Mouse (Mus musculus): ENCODE results near the gene Farp1.

DNA sequence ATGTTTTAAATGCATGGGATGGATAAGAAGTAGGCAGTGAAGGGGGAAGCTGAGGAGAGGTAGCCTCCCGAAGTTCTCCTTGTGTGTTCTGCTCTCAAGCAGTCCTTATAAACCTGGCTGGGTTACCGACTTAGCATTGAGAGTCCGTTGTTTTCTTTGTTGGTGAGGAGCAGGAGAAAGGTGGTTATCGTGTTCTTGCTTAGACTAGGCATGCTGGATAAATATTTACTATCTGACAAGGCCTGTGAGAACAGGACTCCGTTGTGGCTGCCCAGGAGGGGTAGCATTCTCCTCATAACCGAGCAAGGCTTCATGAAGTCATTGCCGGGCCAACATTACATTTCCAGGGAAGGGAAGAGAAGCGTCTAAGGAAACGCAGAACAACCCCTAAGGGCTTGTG lies 135.3 kb downstream of the Farp1 start:
- TF ChIP-seq POLR2A (IDR thresholded peaks at IDR 0.05; ENCODE audit: insufficient read depth, low read depth, low read length) (no peak), EP300 (IDR thresholded peaks at IDR 0.05; ENCODE audit: insufficient read depth, low read depth, low read length) (no peak)

All from heart, adult 2 months (tissue).